Mouse (Mus musculus): ENCODE measurements around the gene 1700016K19Rik.

GRCm38 (mm10) chr11:75991911-75992310 is 7.8 kb upstream of the 1700016K19Rik start:
- TF ChIP-seq CTCF (conservative IDR thresholded peaks at IDR 0.05; ENCODE audit: low read length) (peak; percentile 16; the same call in 1 of the 2 replicates), POU5F1 (IDR thresholded peaks at IDR 0.05; ENCODE audit: borderline replicate concordance, low read length) (no peak), NANOG (IDR thresholded peaks at IDR 0.05; ENCODE audit: borderline replicate concordance, low read length) (no peak)

Data from E14TG2a.4 (cell line).